Mouse (Mus musculus) spleen, embryonic (tissue): ENCODE data around the gene Efemp2.

Experiments
- CTCF ChIA-PET: fragments of 350-600 bp; sonication (Branson Sonifier 250); formaldehyde crosslinking; loops from one replicate; lab custom pipeline; 2022; lab: Charles Lee

Efemp2 gene

DNA sequence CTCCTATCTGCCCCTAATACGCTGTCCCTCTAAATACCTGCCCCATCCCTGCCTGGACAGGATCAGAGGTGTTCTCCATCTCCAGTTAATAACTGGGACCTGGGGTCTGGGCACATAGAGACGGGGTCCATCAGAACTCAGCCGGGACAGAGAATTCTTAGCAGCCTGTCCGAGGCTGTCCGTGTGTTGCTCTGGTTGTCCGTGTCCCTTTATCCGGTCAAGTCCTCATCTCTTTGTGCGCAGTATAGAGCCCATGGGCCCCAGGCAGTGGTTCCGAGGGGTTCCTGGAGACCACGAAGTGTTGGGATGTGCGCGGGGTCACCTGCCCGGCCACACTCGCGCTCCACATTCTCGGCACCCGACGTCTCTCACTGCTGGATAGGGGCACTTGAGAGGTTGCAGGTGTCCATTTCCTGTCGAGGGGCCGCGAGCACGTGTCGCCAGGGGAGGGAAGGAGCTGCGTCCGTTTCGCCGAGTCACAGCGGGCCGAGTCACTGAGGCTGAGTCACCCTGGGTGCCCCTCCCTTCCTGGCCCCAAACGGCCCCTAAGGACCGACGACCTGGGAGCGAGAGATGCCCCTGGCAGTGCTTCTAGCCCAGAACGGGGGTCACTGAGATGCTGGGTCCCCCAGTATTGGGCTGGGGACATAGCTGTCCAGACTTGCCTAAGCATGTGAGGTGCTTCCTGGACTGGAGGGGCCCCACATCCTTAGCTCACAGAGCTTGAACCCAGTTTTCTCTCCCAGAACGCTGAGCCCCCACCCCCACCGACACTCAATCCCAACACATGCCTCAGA is 25.2 kb upstream of the Efemp2 start:
- CTCF ChIA-PET = no interaction called here

DNA sequence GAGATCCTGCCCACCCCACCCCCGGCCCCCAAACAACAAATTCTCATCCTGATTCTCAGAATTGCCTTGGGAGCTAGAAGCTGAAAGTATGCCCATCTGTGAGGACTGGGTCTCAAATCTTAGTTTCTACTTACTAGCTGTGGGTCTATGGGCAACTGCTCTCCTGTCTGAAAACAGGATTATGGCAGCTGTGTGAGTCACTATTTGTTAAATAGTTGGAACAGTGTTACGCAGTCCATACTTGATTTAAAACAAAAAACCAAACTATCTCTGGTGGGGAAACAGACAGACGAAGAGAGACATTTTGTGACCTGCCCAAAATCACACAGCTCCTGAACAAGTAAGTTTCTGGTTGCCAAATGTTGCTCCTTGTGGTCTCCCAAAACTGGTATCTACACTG is 24.1 kb upstream of the Efemp2 start:
- CTCF ChIA-PET = interaction anchor here (0.5 to 1.0 kb wide), 3 partner anchors 20 to 567 kb away, joined by 3 to 5 read pairs (median 3); no protein-coding TSS in a partner anchor

GRCm38 (mm10) chr19:5451766-5452165 is 22.0 kb upstream of the Efemp2 start:
- CTCF ChIA-PET = no interaction called here

- CTCF ChIA-PET = no interaction called here
Measured at GRCm38 (mm10) chr19:5455037-5455436, 18.7 kb upstream of the Efemp2 start.

DNA sequence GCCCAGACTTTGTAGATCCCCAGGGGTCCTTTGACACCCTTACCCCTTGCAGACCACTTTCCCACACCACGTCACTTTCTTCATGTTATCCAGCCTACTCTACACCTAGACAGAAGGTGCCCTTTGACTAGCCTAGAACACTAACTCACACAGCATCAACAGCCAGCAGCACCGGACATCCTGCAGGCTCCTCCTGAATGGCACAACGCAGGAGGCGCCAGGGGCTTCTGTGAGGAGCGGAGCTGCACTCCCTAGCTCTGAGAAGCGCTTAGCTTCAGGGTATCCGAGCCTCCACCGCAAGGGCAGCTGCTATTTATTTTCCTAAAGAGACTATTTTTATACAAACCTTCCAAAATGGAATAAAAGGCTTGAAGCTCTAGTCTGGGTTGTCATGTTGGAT is 18.2 kb upstream of the Efemp2 start:
- CTCF ChIA-PET = no interaction called here

GRCm38 (mm10) chr19:5456241-5456921 is 17.4 kb upstream of the Efemp2 start:
- CTCF ChIA-PET = interaction anchor here (0.6 to 0.7 kb wide), 2 partner anchors 21 to 22 kb away, joined by 3 to 4 read pairs; no protein-coding TSS in a partner anchor

DNA sequence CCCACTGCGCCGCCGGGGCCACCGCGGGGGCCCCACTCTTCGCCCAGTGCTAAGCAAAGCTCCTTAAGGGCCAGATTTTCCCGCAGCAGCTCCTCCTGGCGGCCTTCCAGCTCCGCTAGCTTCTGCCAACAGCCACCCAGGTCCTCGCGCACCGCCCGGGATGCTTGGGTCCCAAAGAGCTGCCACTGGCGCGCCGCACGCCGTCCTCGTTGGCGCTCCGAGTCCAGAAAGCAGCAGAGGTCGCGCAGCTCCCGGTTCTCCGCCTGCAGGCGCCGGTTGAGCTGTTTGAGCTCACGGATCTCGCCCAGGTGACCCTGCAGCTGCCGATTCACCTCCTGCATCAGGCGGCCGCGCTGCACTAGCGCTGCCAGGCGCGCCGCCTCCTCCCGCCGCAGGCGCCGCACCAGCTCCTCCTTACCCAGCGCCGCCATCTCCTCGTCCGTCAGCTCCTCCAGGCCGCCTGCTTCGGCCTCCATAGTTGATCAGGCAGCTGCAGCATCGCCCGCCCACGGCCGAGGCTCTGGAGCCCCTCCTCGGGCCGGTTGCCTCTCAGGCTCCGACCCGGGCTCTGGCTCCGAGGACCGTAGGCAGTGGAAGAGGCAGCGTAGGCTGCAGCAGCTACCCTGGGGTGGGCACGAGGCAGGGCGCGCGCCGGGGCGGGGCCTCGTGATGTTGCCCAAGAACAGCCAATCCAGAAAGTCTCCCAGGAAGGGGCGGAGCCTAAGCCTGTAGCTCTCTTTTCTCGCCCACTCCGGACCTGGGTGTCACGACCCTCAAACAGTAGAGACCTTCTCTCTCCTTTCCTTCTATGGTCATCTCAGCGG is 16.6 kb upstream of the Efemp2 start:
- CTCF ChIA-PET = interaction anchor here (0.7 kb wide), 1 partner anchor 23 kb away, joined by 3 read pairs; no protein-coding TSS in a partner anchor

- CTCF ChIA-PET = interaction anchor here (1.6 kb wide), 1 partner anchor 30 kb away, joined by 3 read pairs; the partner anchor contains the start of gene Mus81
Measured at GRCm38 (mm10) chr19:5457746-5458442, 15.9 kb upstream of the Efemp2 start, which contains the start of gene Ccdc85b. Gene Ccdc85b (minus strand): TSS chr19:5457894.

GRCm38 (mm10) chr19:5459019-5459418 is 14.7 kb upstream of the Efemp2 start:
- CTCF ChIA-PET = interaction anchor here (0.6 to 1.6 kb wide), 2 partner anchors 13 to 29 kb away, joined by 3 to 8 read pairs; partner anchors contain the start of gene Mus81

DNA sequence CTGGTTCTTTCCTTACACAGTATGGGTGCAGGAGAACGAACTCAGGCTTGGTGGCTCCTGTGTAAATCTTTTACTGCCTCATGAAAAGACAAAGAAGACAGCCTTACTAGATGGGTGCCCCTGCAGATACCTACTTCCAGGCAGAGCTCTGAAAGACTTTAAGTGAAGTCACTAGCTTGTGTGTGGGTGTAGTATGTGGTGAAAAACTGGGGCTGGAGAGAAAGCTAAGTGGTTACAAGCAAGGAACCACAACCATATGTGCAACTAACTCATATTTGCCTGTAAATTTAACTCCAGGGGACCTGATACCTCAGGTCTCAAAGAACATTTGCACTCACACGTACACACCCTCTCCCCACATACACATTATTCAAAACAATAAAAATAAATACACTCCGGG is 13.9 kb upstream of the Efemp2 start:
- CTCF ChIA-PET = no interaction called here

GRCm38 (mm10) chr19:5460465-5460911 is 13.3 kb upstream of the Efemp2 start, which contains the start of gene Fibp:
Gene Fibp (plus strand): TSS chr19:5460615.
- CTCF ChIA-PET = no interaction called here

- CTCF ChIA-PET = no interaction called here
Measured at GRCm38 (mm10) chr19:5461411-5461810, 12.3 kb upstream of the Efemp2 start.

- CTCF ChIA-PET = interaction anchor here (1.0 to 1.5 kb wide), 2 partner anchors 12 to 30 kb away, joined by 3 to 4 read pairs; no protein-coding TSS in a partner anchor
Measured at GRCm38 (mm10) chr19:5463212-5463611, 10.5 kb upstream of the Efemp2 start.

- CTCF ChIA-PET = interaction anchor here (1.0 to 1.5 kb wide), 4 partner anchors 11 to 170 kb away, joined by 3 to 5 read pairs (median 4); no protein-coding TSS in a partner anchor
Measured at GRCm38 (mm10) chr19:5463791-5464562, 9.8 kb upstream of the Efemp2 start.

- CTCF ChIA-PET = interaction anchor here (1.0 kb wide), 2 partner anchors 22 to 171 kb away, joined by 4 to 5 read pairs; no protein-coding TSS in a partner anchor
Measured at GRCm38 (mm10) chr19:5465037-5465436, 8.7 kb upstream of the Efemp2 start.

DNA sequence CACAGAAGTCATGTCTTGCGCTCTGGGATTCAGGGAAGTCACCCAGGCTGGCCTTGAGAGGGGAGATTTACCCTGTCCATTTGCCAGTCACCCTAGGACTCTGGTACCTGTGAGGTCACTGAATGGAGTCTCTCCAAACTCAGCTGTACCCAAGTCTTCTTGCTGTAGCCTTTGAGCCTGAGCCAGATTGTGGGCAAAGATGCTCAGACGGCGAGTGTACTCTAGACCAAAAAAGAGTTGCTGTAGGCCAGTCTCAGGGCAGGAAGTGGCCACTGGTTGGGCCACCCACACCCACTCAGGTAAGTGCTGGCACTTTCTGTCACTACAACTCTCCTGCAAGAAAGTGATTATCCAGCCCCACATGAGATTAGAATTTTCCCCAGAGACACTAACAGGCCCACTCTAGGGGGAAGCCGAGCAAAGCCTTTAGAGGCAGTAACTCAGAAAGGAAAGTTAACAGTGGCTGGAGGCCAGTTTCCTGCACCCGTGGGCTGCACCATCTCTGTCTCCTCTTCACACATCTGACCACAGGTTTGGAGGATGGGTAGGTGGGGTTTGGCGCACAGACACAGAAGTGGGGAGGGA is 6.7 kb upstream of the Efemp2 start:
- CTCF ChIA-PET = no interaction called here

DNA sequence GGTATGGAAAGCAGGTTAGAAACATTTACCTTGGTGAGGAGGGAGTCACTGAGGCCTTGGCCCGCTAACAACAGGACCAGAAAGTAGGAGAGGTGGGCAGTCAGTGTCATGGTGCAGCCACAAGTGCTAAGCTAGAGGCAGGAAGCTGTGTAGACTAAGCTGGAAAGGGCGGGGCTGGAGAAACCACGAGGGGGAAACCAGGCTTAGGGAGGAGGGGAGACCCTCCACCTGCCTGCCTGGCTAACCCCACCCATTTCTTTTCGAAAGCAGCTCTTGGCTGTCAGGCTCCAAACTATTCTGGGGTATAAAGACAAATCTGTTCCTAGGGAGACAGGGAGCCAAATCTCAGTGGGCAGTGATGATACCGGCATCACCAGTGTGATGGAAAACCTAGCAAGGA is 5.4 kb upstream of the Efemp2 start, which contains the start of gene Ctsw:
TSS of gene Ctsw (minus strand) at position 134 of the 400 bp plus-strand sequence.
- CTCF ChIA-PET = no interaction called here

- CTCF ChIA-PET = interaction anchor here (0.6 to 0.7 kb wide), 4 partner anchors 13 to 1187 kb away, joined by 3 to 8 read pairs (median 6); partner anchors contain the start of gene Fosl1
Measured at GRCm38 (mm10) chr19:5471846-5472245, 1.9 kb upstream of the Efemp2 start.

DNA sequence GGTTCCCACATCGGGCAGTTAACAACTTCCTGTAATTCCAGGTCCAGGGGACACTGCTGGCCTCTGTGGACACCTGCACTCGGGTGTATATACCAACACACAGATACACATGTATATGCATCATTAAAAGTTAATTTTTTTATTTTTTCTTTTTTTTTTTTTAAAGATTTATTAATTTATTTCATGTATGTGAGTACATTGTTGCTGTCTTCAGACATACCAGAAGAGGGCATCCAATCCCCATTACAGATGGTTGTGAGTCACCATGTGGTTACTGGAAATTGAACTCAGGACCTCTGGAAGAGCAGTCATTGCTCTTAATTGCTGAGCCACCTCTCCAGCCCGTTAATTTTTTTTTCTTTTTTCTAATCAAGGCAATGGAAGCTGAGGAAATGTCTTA is 897 bp upstream of the Efemp2 start:
- CTCF ChIA-PET = interaction anchor here (1.6 kb wide), 1 partner anchor 15 kb away, joined by 4 read pairs; the partner anchor contains the start of gene Mus81
